Mouse (Mus musculus) spleen, adult 2 months (tissue): ENCODE measurements around the gene Nr2c2ap.

Source experiments
- CTCF ChIP-seq: fragments of 200-500 bp; IDR thresholded peaks from 2 replicates; pipeline ENCODE4 v1.5.1; 2011; ENCODE audit warnings: mild to moderate bottlenecking, inconsistent platforms; ENCODE audit not compliant: insufficient read depth, insufficient read length, insufficient replicate concordance; ENCODE audit errors: extremely low read depth
- POLR2A ChIP-seq: fragments of 200-500 bp; IDR thresholded peaks from 2 replicates; pipeline ENCODE4 v1.6.1; 2011; ENCODE audit warnings: low read depth, low read length, inconsistent platforms

DNA sequence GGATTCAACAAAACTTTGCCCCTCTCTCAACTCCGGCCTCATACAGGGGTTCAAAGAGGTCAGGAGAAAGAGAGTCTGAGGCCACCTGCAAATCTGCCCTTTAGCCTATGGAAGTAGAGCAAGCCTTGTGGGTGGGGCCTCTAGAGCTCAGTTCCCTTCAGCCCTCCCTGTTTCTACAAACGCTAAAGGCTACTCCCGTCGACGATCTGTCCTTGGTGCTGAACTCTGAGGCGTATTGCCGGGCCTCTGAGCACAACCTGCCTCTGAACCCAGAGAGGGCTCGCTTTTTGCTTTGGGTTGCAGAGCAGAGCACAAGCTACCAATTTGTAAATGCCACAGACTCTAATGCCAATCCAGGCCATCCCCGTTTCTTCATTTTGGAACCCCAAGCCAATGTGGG is 13.5 kb upstream of the Nr2c2ap start:
- no peak for TF ChIP-seq POLR2A
- no peak for TF ChIP-seq CTCF
